Mouse (Mus musculus) cerebellum, adult 2 months (tissue): ENCODE measurements at regions not wholly inside any gene's neighbourhood (a gene's known extent, or its start where the extent isn't known, plus 50 kb on each side); places are given as distances from the start of the nearest gene placed in this dataset.

Experiments
- CTCF ChIP-seq: fragments of 200-500 bp; IDR thresholded peaks from 2 replicates; pipeline ENCODE4 v1.5.1; 2011; ENCODE audit warnings: low read depth, mild to moderate bottlenecking, control low read depth, low read length, moderate library complexity, borderline replicate concordance; ENCODE audit not compliant: insufficient read depth
- POLR2A ChIP-seq: fragments of 200-500 bp; IDR thresholded peaks from 2 replicates; pipeline ENCODE4 v1.6.1; 2011; ENCODE audit warnings: low read length, control low read depth, borderline replicate concordance; ENCODE audit not compliant: insufficient read depth

GRCm38 (mm10) chr17:60344656-60345055 lies 1331.5 kb upstream of the Nudt12 start:
- TF ChIP-seq POLR2A (no peak), CTCF (no peak)
